Mouse (Mus musculus) myocyte (in vitro differentiated cells): ENCODE measurements at regions not wholly inside any gene's neighbourhood (a gene's known extent, or its start where the extent isn't known, plus 50 kb on each side); places are given as distances from the start of the nearest gene placed in this dataset.

Source experiments
- H3K27me3 ChIP-seq: one replicate; pipeline ENCODE4 v1.6.1; 2011; ENCODE audit not compliant: control insufficient read depth, insufficient read depth, insufficient read length
- H3K36me3 ChIP-seq: one replicate; pipeline ENCODE4 v1.6.1; 2011; ENCODE audit not compliant: control insufficient read depth, insufficient read depth
- H3K4me2 ChIP-seq: one replicate; pipeline ENCODE4 v1.6.1; 2011; ENCODE audit warnings: low read depth, control low read depth
- H3K4me3 ChIP-seq: one replicate; pipeline ENCODE4 v1.5.1; 2011; ENCODE audit warnings: mild to moderate bottlenecking, control low read depth, moderate library complexity
- H3K79me2 ChIP-seq: one replicate; pipeline ENCODE4 v1.6.1; 2011; ENCODE audit not compliant: control insufficient read depth, insufficient read depth
- H3ac ChIP-seq: one replicate; pipeline ENCODE4 v1.6.1; 2011; ENCODE audit not compliant: control insufficient read depth, insufficient read length
- CEBPB ChIP-seq: IDR thresholded peaks from 2 replicates; pipeline ENCODE4 v1.6.1; 2011; ENCODE audit warnings: mild to moderate bottlenecking, moderate library complexity; ENCODE audit not compliant: poor library complexity, insufficient read depth, severe bottlenecking
- E2F4 ChIP-seq: IDR thresholded peaks from one replicate; pipeline ENCODE4 v1.6.1; 2011; ENCODE audit warnings: mild to moderate bottlenecking, control low read depth, moderate library complexity; ENCODE audit not compliant: insufficient read depth
- MAX ChIP-seq: IDR thresholded peaks from one replicate; pipeline ENCODE4 v1.6.1; 2011; ENCODE audit warnings: low read depth, mild to moderate bottlenecking, control low read depth
- MYOD1 ChIP-seq, 3 experiments: IDR thresholded peaks; one replicate each; pipeline ENCODE4 v1.6.1; 2011; ENCODE audit warnings: control low read depth in 2 of 3, low read depth in 2 of 3, mild to moderate bottlenecking in 2 of 3, moderate library complexity in 1 of 3; ENCODE audit not compliant: insufficient read length in 2 of 3, control insufficient read depth in 1 of 3
- MYOG ChIP-seq, 3 experiments: IDR thresholded peaks; one replicate each; pipeline ENCODE4 v1.6.1; 2011; ENCODE audit warnings: control low read depth in 2 of 3, low read depth in 2 of 3, mild to moderate bottlenecking in 2 of 3; ENCODE audit not compliant: insufficient read length in 2 of 3, control insufficient read depth in 1 of 3, insufficient read depth in 1 of 3
- POLR2A ChIP-seq: IDR thresholded peaks from one replicate; pipeline ENCODE4 v1.6.1; 2011; ENCODE audit warnings: low read depth, mild to moderate bottlenecking, control low read depth, moderate library complexity; ENCODE audit not compliant: insufficient read length
- POLR2AphosphoS2 ChIP-seq: IDR thresholded peaks from one replicate; pipeline ENCODE4 v1.6.1; 2011; ENCODE audit warnings: low read depth, control low read depth; ENCODE audit not compliant: insufficient read length
- REST ChIP-seq: IDR thresholded peaks from one replicate; pipeline ENCODE4 v1.6.1; 2011; ENCODE audit warnings: mild to moderate bottlenecking, control low read depth, moderate library complexity; ENCODE audit not compliant: insufficient read depth, insufficient read length
- SRF ChIP-seq: IDR thresholded peaks from one replicate; pipeline ENCODE4 v1.6.1; 2011; ENCODE audit warnings: low read depth; ENCODE audit not compliant: control insufficient read depth, insufficient read length
- TCF12 ChIP-seq: IDR thresholded peaks from one replicate; pipeline ENCODE4 v1.6.1; 2011; ENCODE audit warnings: mild to moderate bottlenecking, control low read depth; ENCODE audit not compliant: poor library complexity, insufficient read depth, severe bottlenecking
- TCF3 ChIP-seq: IDR thresholded peaks from one replicate; pipeline ENCODE4 v1.6.1; 2011; ENCODE audit warnings: low read depth, control low read depth; ENCODE audit not compliant: insufficient read length
- USF1 ChIP-seq: IDR thresholded peaks from one replicate; pipeline ENCODE4 v1.6.1; 2011; ENCODE audit warnings: low read depth, mild to moderate bottlenecking, control low read depth, moderate library complexity

- H3K4me3 ChIP-seq: no peak overlapping the region
- no peaks in the 10 kb centered on the region for H3K79me2 ChIP-seq
- H3K36me3 ChIP-seq: no peaks in the 10 kb centered on the region
- H3K4me2 ChIP-seq: no peak overlapping the region
- no peak overlapping the region for H3ac ChIP-seq
- TF ChIP-seq CEBPB: no peak
- no peak for TF ChIP-seq TCF12
- no peak for TF ChIP-seq MAX
- no peak for TF ChIP-seq REST
- H3K27me3 ChIP-seq: no peaks in the 10 kb centered on the region
Measured at GRCm38 (mm10) chr11:40397453-40398104, 297.4 kb downstream of the Mat2b start.

- Histone ChIP-seq H3K4me3 (no peak overlapping the region), H3ac (no peak overlapping the region), H3K27me3 (no peaks in the 10 kb centered on the region), H3K4me2 (no peak overlapping the region), H3K36me3 (no peaks in the 10 kb centered on the region), H3K79me2 (no peaks in the 10 kb centered on the region)
- TF ChIP-seq MYOD1 (IDR thresholded peaks at IDR 0.05; ENCODE audit: control insufficient read depth in 1 of 3, insufficient read length in 2 of 3, low read depth in 2 of 3) (no peak), MYOG (IDR thresholded peaks at IDR 0.05; ENCODE audit: control insufficient read depth in 1 of 3, insufficient read depth in 1 of 3, insufficient read length in 2 of 3, low read depth in 2 of 3) (no peak), TCF12 (no peak), POLR2A (no peak), E2F4 (no peak), TCF3 (no peak), POLR2AphosphoS2 (no peak), USF1 (no peak), CEBPB (no peak), REST (no peak), SRF (no peak), MAX (no peak)
Measured at GRCm38 (mm10) chr11:40395331-40395730, 299.7 kb downstream of the Mat2b start.

- Histone ChIP-seq H3K36me3 (no peaks in the 10 kb centered on the region), H3K27me3 (no peaks in the 10 kb centered on the region), H3K4me2 (no peak overlapping the region), H3K79me2 (no peaks in the 10 kb centered on the region), H3ac (no peak overlapping the region), H3K4me3 (no peak overlapping the region)
- TF ChIP-seq USF1 (no peak), SRF (no peak), REST (no peak), MYOD1 (IDR thresholded peaks at IDR 0.05; ENCODE audit: control insufficient read depth in 1 of 3, insufficient read length in 2 of 3, low read depth in 2 of 3) (no peak), MAX (no peak), POLR2AphosphoS2 (no peak), TCF12 (no peak), TCF3 (no peak), POLR2A (no peak), E2F4 (no peak), MYOG (IDR thresholded peaks at IDR 0.05; ENCODE audit: control insufficient read depth in 1 of 3, insufficient read depth in 1 of 3, insufficient read length in 2 of 3, low read depth in 2 of 3) (no peak), CEBPB (no peak)
Measured at GRCm38 (mm10) chr11:40394864-40395266, 300.1 kb downstream of the Mat2b start.

- H3ac ChIP-seq: no peak overlapping the region
- H3K36me3 ChIP-seq: no peaks in the 10 kb centered on the region
- TF ChIP-seq USF1 (no peak), E2F4 (no peak)
- H3K4me2 ChIP-seq: no peak overlapping the region
- H3K4me3 ChIP-seq: no peak overlapping the region
- no peaks in the 10 kb centered on the region for H3K27me3 ChIP-seq
- no peaks in the 10 kb centered on the region for H3K79me2 ChIP-seq
Measured at GRCm38 (mm10) chr11:40394283-40394758, 300.7 kb downstream of the Mat2b start.

GRCm38 (mm10) chr11:40380696-40381095, 314.3 kb downstream of the Mat2b start:
- H3K36me3 ChIP-seq: no peaks in the 10 kb centered on the region
- no peak overlapping the region for H3K4me3 ChIP-seq
- H3ac ChIP-seq: no peak overlapping the region
- no peak overlapping the region for H3K4me2 ChIP-seq
- no peak for TF ChIP-seq USF1
- TF ChIP-seq TCF12: no peak
- TF ChIP-seq REST: no peak
- TF ChIP-seq POLR2AphosphoS2: no peak
- TF ChIP-seq MYOD1 (IDR thresholded peaks at IDR 0.05; ENCODE audit: control insufficient read depth in 1 of 3, insufficient read length in 2 of 3, low read depth in 2 of 3): no peak
- TF ChIP-seq POLR2A: no peak
- no peak for TF ChIP-seq MYOG (IDR thresholded peaks at IDR 0.05; ENCODE audit: control insufficient read depth in 1 of 3, insufficient read depth in 1 of 3, insufficient read length in 2 of 3, low read depth in 2 of 3)
- no peak for TF ChIP-seq E2F4
- no peak for TF ChIP-seq SRF
- no peak for TF ChIP-seq TCF3
- no peak for TF ChIP-seq MAX
- H3K79me2 ChIP-seq: no peaks in the 10 kb centered on the region
- H3K27me3 ChIP-seq: no peaks in the 10 kb centered on the region
